Mouse (Mus musculus): ENCODE measurements around the gene Cabs1. TPM values are rescaled to one million over a fixed set of nuclear protein-coding genes. Genes with fewer than 3 reads are reported as not detected.

Gene Cabs1
- polyA plus RNA-seq (2017; shearing (Covaris generic)), result not detected

GRCm38 (mm10) chr5:87979139-87979538 lies at the start of gene Cabs1:
Gene Cabs1 (plus strand): TSS chr5:87979439.

GRCm38 (mm10) chr5:87969201-87969600 lies 10.0 kb upstream of the Cabs1 start, which contains the start of the genes 2310003L06Rik and Gm28434:
Gene 2310003L06Rik (plus strand): TSS chr5:87969459.
Gene Gm28434 (plus strand): TSS chr5:87969517.

DNA sequence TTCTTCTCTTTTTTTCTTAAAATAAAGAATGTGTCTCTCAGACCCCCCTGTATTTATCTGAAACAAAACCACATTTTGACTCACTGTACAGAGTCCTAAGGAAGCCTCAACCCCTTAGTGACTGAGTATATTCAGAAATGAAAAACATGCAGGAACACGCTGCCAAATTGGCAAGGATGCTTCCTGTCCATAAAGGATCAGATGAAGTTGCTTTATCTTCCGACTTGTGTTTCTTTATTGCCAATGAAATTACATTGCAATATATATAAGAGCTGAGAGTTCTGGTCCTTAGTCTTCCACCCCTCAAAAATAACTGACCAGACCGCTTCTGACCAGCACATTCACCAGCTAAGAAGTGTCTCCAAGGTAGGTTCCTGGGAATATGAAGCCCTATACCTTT lies 23.0 kb downstream of the Cabs1 start, which contains the start of gene Smr3a:
Gene Smr3a, plus strand, starts transcription at position 301 of the 400 bp plus-strand sequence.

Other genes starting within 250 kb of the Cabs1 start
- not detected for gene Csn1s2a, start 204.9 kb upstream of the Cabs1 start, polyA plus RNA-seq (2017; shearing (Covaris generic))
- 0.17 TPM for gene Csn1s2b, start 171.4 kb upstream of the Cabs1 start, polyA plus RNA-seq (2017; shearing (Covaris generic))
- gene Prr27, start 153.8 kb upstream of the Cabs1 start, polyA plus RNA-seq (2017; shearing (Covaris generic)), result not detected
- not detected for gene Odam, start 94.4 kb upstream of the Cabs1 start, polyA plus RNA-seq (2017; shearing (Covaris generic))
- gene Csn3, start 53.9 kb upstream of the Cabs1 start, polyA plus RNA-seq (2017; shearing (Covaris generic)), result not detected
- gene 2310003L06Rik, start 10.0 kb upstream of the Cabs1 start, polyA plus RNA-seq (2017; shearing (Covaris generic)), result not detected
- gene Gm28434, start 9.9 kb upstream of the Cabs1 start, polyA plus RNA-seq (2017; shearing (Covaris generic)), result not detected
- gene Smr3a, start 23.1 kb downstream of the Cabs1 start, polyA plus RNA-seq (2017; shearing (Covaris generic)), result not detected
- not detected for gene Smr2, start 107.1 kb downstream of the Cabs1 start, polyA plus RNA-seq (2017; shearing (Covaris generic))
- gene Gm11116, start 132.1 kb downstream of the Cabs1 start, polyA plus RNA-seq (2017; shearing (Covaris generic)), result not detected
- gene Gm11115, start 174.7 kb downstream of the Cabs1 start, polyA plus RNA-seq (2017; shearing (Covaris generic)), result not detected